Mouse (Mus musculus): ENCODE data around the gene Elf5.
A peak's percentile ranks its signal among the peaks of the same experiment; 100 is the strongest.

The Elf5 gene

DNA sequence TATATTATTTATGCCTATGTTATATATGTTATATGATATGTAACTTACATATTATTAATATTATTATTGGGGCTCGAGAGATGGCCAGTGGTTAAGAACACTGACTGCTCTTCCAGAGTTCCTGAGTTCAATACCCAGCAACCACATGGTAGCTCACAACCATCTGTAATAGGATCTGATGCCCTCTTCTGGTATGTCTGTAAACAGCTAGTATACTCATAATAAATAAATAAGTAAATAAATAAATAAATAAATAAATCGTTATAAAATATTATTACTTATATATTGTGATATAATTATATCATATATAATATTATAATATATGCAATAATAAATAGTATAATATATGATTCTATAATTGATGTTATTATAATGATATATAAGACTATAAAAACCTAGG, 64.7 kb downstream of the Elf5 start:
- DNase-seq (ENCODE audit: low spot score in 2 of 2) = no peak

DNA sequence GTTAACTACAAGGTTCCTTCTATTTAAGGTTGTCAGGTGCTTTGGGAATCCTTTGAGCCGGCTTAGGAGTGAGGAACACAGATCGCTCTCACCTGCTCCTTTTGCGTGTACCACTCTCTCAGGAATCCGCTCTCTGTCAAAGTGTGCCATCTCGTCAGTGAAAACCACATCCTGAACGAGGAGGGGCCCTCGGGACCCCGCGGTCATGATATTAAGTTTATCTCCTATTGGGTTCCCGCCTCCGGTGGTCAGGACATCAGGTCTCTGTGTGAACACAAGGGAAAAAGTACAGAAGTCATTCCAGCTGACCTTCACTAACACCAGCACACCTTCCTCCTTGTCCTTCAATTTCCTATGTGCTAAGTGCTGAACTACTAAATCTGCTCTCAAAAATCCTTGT, 65.2 kb downstream of the Elf5 start:
- DNase-seq (ENCODE audit: low spot score in 2 of 2) = peak; percentile 11 to 12

DNA sequence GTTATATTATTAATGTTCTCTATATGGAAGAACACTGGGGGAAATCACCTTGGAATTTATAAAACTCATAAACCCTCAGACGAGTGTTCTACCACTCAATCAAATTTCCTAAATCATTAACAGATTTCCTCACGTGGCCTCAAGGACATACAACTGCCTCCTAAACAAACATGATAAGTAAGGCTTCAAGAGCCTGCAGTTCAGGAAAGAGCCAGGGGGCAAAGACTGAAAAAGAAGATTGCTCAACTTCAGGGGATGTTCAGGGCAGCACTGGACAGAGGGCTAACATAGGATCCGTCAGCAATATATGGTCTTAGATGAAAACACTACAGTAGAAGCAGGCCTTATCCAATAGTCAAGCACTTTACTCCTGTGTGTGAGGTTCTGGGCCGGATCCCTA, 66.0 kb downstream of the Elf5 start:
- no peak for DNase-seq (ENCODE audit: low spot score in 2 of 2)

- no peak for DNase-seq (ENCODE audit: low spot score in 2 of 2)
Observed at GRCm38 (mm10) chr2:103478326-103478725, 66.8 kb downstream of the Elf5 start.

DNA sequence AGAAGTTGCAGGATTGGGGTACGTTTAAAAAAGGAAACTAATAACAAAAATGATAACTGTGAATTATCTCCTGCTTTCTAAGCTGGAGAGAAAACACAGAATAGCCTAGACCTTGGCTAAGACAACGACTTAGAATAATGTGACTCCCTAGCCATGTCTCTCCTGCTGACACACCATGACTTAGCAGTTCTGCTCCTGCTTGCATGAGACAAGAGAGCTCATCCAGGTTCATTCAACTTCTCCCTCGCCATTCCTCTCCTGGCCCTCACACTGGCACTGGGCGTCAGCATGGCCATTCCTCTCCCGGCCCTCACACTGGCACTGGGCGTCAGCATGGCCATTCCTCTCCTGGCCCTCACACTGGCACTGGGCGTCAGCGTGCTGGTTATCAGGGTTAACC, 68.8 kb downstream of the Elf5 start:
- no peak for DNase-seq (ENCODE audit: low spot score in 2 of 2)

DNA sequence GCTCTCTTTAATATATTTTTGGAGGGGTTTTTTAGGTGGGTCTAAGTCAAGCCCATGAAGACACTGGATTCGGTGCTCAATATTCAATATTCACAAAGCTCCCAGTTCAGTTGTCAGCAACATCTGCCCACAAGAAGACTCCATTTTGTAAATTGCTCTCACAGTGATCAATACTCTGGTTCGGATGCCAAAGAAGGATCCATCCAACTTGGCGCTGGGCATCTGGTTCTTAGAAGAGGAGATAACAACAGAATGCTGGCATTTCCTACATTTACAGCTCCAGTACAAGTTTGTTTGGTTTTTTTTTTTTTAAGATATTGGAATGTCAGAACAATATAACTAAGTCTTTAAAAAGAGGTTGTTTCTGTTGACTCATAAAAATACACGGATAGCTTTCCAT, 69.4 kb downstream of the Elf5 start:
- DNase-seq (ENCODE audit: low spot score in 2 of 2) = no peak

DNA sequence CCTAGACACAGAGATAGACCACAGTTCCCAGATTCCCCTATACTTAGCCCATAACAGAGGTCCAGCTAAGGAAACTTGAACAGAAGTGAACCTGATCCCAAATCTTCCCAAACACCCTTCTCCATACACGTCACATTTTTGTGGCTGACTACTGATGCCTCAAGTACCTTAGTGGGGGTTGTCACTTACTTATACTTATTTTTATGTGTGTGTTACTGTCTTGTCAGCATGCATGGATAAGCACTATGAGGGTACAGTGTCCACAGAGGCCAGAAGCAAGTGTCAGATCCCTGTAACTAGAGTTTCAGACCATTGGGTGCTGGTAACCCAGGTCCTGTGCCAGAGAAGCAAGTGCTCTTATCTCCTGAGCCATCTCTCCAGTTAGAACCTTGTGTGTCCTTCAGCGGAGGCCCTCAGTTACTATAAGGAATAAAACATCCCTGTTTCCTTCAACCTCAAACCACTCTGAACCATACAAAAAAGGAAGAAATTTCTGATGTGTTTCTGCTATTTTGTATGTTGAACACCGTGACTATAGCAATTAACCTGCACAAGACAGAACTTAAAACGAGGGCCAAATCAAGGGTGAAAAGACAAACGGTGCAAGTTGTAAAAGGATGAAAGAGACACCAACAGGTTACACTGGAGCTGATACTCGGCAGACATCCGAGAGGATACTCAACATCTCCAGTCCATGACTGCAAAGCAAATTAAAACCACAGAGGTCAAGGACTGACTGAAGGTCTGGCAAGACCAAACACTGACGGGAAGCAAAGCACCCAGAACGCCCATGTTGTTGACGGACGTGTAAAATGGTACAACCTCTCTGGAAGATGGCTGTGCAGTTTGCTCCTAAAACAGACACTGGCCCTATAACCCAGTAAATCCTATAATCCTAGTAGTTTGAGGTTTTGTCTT, 70.1 kb downstream of the Elf5 start:
- no peak for DNase-seq (ENCODE audit: low spot score in 2 of 2)

- DNase-seq (ENCODE audit: low spot score in 2 of 2) = no peak
Observed at GRCm38 (mm10) chr2:103483289-103483985, 71.9 kb downstream of the Elf5 start.

DNA sequence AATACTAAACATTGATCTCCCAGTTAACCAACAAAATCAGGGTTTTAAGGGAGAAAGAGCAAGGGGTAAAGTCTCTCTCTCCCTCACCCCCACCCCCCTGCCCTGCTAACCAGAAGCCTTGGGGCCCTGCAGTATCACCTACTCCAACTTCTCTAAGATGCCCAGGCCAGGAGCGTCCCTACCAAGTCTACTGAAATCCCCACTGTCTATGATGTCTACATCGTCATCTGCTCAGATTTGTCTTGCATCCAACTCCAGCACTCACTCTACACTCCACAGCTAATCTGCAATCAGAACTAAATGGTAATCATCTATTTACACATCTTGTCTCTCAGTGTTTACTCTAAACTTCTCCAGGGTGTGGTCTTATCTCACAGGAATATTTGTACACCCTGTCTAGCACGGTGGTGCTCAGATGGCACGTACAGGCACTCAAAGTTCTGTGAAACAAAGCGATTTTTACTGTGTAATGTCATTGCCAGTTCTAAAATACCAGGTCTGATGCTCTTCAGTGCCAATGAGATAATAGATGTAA, 72.6 kb downstream of the Elf5 start:
- no peak for DNase-seq (ENCODE audit: low spot score in 2 of 2)

DNA sequence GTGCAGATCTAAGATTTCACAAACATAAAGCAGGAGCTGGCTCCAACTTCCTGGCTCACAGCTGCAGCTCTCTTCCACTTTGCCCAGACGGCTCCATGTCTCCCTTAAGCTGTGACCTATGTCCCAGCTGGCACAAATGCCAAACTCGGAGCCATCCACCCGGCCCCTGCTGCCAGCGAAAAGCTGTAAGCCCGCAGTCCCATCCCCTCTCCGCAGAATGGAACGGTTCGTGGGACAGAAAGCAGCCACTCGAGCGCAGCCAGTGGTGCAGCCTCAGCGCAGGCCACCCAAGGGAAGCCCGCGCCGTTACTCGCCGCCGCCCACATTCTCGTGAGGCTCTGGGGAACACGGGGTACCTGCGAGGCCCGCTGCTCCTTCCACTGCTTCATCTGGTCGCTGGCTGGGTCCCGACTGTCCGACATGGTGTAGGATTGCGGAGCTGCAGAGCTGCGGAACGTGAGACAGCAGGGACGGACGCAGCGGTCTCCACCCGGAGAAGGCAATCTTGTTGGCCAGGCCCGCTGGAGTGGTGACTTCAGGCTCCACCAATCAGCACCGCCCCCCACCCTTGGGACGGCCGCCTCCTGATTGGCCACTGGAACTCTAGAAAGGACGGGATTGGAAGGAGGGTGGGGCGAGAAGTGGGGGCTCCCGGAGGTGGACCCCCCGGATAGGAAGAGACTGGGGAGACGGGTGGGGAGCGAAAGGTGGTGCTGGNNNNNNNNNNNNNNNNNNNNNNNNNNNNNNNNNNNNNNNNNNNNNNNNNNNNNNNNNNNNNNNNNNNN, 73.3 kb downstream of the Elf5 start, which contains the start of gene Cat:
TSS of gene Cat (minus strand) at position 544 of the 785 bp plus-strand sequence.
- peak; percentile 93 to 96 for DNase-seq (ENCODE audit: low spot score in 2 of 2)

DNA sequence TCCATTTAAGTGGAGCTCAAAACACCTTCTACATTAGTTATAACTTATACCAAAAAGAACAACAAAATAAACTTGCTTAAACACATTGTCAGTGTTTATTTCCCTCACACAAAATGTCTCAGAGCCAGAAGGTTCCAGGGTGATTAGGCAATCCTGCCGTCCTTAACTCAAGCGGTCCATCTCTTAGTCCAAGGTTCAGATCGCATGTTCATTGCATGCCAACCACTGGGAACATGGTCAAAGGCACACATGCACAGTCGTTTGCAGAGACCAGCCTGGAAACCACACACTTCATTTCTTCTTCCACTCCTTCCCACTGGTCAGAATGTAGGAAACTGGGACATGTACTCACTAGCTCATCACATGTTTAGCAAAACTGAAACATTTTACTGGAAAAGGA, 81.0 kb downstream of the Elf5 start:
- no peak for DNase-seq (ENCODE audit: low spot score in 2 of 2)

DNA sequence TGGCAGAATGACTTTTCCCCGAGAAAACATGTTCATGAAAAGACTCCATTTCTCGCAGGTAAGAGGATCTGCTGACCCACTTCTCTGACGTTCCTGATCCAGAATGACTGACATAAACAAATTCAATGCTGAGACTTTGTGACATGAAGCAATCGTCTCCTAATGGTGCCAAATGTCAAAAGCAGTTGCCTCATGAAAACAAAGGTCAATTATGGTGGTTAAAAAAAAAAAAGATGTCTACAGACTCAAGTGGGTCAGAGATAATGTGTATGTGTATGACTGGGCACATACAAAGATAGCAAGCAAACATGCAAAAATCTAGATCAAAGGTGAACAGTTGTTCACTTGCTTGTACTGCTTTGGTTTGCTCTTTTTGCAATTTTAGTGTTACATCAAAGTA, 82.3 kb downstream of the Elf5 start:
- DNase-seq (ENCODE audit: low spot score in 2 of 2) = no peak

DNA sequence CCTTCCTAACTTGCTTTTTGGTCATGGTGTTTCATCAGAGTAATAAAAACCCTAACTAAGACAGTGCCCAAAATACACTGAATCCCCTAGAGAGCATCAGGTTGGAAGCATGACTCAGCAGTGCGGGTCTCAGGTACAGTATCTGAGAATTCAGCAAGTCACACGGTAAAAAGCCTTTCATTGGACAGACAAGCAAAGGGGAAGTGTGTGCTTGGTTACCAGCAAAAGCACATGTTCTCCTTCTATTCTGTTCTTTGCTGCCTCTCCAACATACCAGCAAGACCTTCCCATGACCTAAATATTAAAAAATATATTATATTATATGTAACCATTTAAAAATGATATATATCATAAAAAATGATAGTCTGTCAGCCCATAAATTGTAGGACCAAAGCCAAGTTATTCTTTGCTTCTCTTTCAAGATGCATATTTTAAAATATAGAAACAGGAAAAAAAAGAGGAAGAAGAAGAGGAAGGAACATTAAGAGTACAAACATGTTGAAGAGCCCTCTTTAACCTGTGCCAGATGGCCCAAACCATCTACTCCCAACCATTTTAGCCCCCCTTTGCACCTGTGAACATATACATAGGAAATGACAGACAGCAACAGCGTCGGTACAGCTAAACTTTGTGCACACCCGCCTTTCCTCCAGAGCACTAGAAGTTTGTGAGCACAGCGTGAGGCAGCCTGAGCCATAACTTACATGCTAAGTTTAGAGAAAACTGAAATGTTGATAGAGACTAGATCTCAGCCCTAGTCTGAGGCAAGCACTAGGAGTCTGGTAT, 84.3 kb downstream of the Elf5 start:
- DNase-seq (ENCODE audit: low spot score in 2 of 2) = peak in 1 of 2 experiments; percentile 6

All from thymus, postnatal 10 days (tissue).